Mouse (Mus musculus) bone marrow, adult 2 months (tissue): Measurements from ENCODE around the gene Dnaja3. TPM values are rescaled to one million over a fixed set of nuclear protein-coding genes. Genes with fewer than 3 reads are reported as not detected.
A peak's percentile ranks its signal among the peaks of the same experiment; 100 is the strongest.

Source experiments
- H3K27ac ChIP-seq: fragments of 200-500 bp; 2 replicates; pipeline ENCODE4 v1.5.1; 2012; ENCODE audit warnings: low read depth, mild to moderate bottlenecking, control low read depth, inconsistent platforms, low read length; ENCODE audit not compliant: control insufficient read depth, poor library complexity, insufficient read depth
- H3K4me1 ChIP-seq: fragments of 200-500 bp; 2 replicates; pipeline ENCODE4 v1.6.1; 2011; ENCODE audit warnings: low read length; ENCODE audit not compliant: control insufficient read depth, insufficient read depth
- H3K4me3 ChIP-seq: fragments of 200-500 bp; replicated peaks from 2 replicates; pipeline ENCODE3; 2011; ENCODE audit warnings: mild to moderate bottlenecking, low read depth, low read length, control low read depth; ENCODE audit not compliant: control insufficient read depth
- CTCF ChIP-seq: fragments of 200-500 bp; IDR thresholded peaks from 2 replicates; pipeline ENCODE4 v1.5.1; 2011; ENCODE audit warnings: low read length, control low read depth; ENCODE audit not compliant: control insufficient read depth, insufficient read depth
- POLR2A ChIP-seq: fragments of 200-500 bp; IDR thresholded peaks from 2 replicates; pipeline ENCODE4 v1.6.1; 2011; ENCODE audit warnings: low read depth, mild to moderate bottlenecking, control low read depth, low read length, borderline replicate concordance; ENCODE audit not compliant: control insufficient read depth
- WGBS: fragments of 180-500 bp; shearing (Covaris S2); methylation state at CpG from one replicate; pipeline ENCODE4 v1.1.7; 2018; 5-methylcytosine and 5-hydroxymethylcytosine counted together
- polyA plus RNA-seq: library from polyadenylated mRNA; stranded (reverse); fragments of >200 nt; gene quantifications from 2 replicates; pipeline ENCODE4 v1.2.4, GENCODE M21; 2011; ENCODE audit warnings: low replicate concordance; ENCODE audit not compliant: missing spikeins, insufficient read depth, insufficient read length

Gene Dnaja3
- polyA plus RNA-seq, result 10.6 and 11.7 TPM in 2 replicates

- Histone ChIP-seq H3K4me3 (peak within 1 kb of the TSS; percentile 12), H3K27ac (peak within 1 kb of the TSS; percentile 25; the same call in 1 of the 2 replicates), H3K4me1 (peaks cover 3% of the 10 kb centered on the region)
- WGBS, result 19% methylated on average over 22 of the region's 22 CpGs
- TF ChIP-seq POLR2A, result no peak
- TF ChIP-seq CTCF, result no peak
Observed at GRCm38 (mm10) chr16:4639831-4640237, at the start of gene Dnaja3, which contains the start of gene Vasn. Gene Dnaja3 (plus strand): TSS chr16:4639989. Gene Vasn (plus strand): TSS chr16:4639941.

- Histone ChIP-seq H3K4me1 (peaks cover 2% of the 10 kb centered on the region), H3K27ac (no peak overlapping the region), H3K4me3 (no peak overlapping the region)
- 90% methylated on average over 9 of the region's 9 CpGs for WGBS
- TF ChIP-seq POLR2A (no peak), CTCF (no peak)
Observed at GRCm38 (mm10) chr16:4590236-4590635, 49.6 kb upstream of the Dnaja3 start.

- TF ChIP-seq CTCF (0 out of 2 replicates have a peak, but pooled peaks have one; percentile 5), POLR2A (no peak)
- WGBS, result 37% methylated on average over 32 of the region's 32 CpGs
- Histone ChIP-seq H3K4me1 (no peaks in the 10 kb centered on the region), H3K27ac (no peak overlapping the region), H3K4me3 (no peak overlapping the region)
Observed at GRCm38 (mm10) chr16:4592909-4593875, 46.6 kb upstream of the Dnaja3 start.

GRCm38 (mm10) chr16:4593971-4594813 lies 45.6 kb upstream of the Dnaja3 start, which contains the start of gene Glis2:
Gene Glis2 (plus strand): TSS chr16:4594713.
- Histone ChIP-seq H3K4me3 (peak within 1 kb of the TSS; percentile 29), H3K27ac (peak within 1 kb of the TSS; percentile 39; the same call in 1 of the 2 replicates), H3K4me1 (no peaks in the 10 kb centered on the region)
- TF ChIP-seq CTCF (no peak), POLR2A (no peak)
- WGBS, result 1% methylated on average over 50 of the region's 74 CpGs

- Histone ChIP-seq H3K4me3 (peak overlapping the region; percentile 29), H3K27ac (peak overlapping the region; percentile 39; the same call in 1 of the 2 replicates), H3K4me1 (no peaks in the 10 kb centered on the region)
- TF ChIP-seq CTCF, result no peak
- TF ChIP-seq POLR2A, result no peak
- 1% methylated on average over 52 of the region's 52 CpGs for WGBS
Observed at GRCm38 (mm10) chr16:4594814-4595526, 44.8 kb upstream of the Dnaja3 start.

GRCm38 (mm10) chr16:4595527-4595963 lies 44.2 kb upstream of the Dnaja3 start:
- no peak overlapping the region for H3K4me3 ChIP-seq
- no peak for TF ChIP-seq CTCF

GRCm38 (mm10) chr16:4596141-4596728 lies 43.6 kb upstream of the Dnaja3 start:
- TF ChIP-seq CTCF (no peak), POLR2A (no peak)
- H3K4me1 ChIP-seq, result no peaks in the 10 kb centered on the region
- H3K27ac ChIP-seq, result no peak overlapping the region
- H3K4me3 ChIP-seq, result no peak overlapping the region
- WGBS, result 66% methylated on average over 3 of the region's 3 CpGs

More at GRCm38 (mm10) chr16:4595527-4595963, 44.2 kb upstream of the Dnaja3 start:
- Histone ChIP-seq H3K4me1 (no peaks in the 10 kb centered on the region), H3K27ac (no peak overlapping the region; the same call in 1 of the 2 replicates)
- WGBS, result 65% methylated on average over 5 of the region's 5 CpGs
